Mouse (Mus musculus) stomach, postnatal 0 days (tissue): Measurements from ENCODE around the gene Tuba4a. TPM values are rescaled to one million over a fixed set of nuclear protein-coding genes. Genes with fewer than 3 reads are reported as not detected.

Source experiments
- ATAC-seq: fragments of 200-750 bp; cut with Nextera tagmentation; 2 replicates; pipeline ENCODE4 v1.8.0; 2017; ENCODE audit not compliant: low FRiP score, low TSS enrichment
- DNase-seq: peaks from one replicate; pipeline ENCODE4 v3.0.0-alpha.2; 2016; ENCODE audit warnings: low spot score
- H3K27ac ChIP-seq: fragments of 300-500 bp; sonication (generic); replicated peaks from 2 replicates; pipeline ENCODE4 v1.5.1; 2014; ENCODE audit warnings: mild to moderate bottlenecking, control low read depth
- H3K27me3 ChIP-seq: fragments of 300-500 bp; sonication (generic); 2 replicates; pipeline ENCODE4 v1.6.1; 2014; ENCODE audit warnings: low read length; ENCODE audit not compliant: control insufficient read depth, insufficient read depth
- H3K36me3 ChIP-seq: fragments of 300-500 bp; sonication (generic); 2 replicates; pipeline ENCODE4 v1.6.1; 2014; ENCODE audit warnings: low read length, mixed read lengths; ENCODE audit not compliant: control insufficient read depth, insufficient read depth
- H3K4me1 ChIP-seq: fragments of 300-500 bp; sonication (generic); replicated peaks from 2 replicates; pipeline ENCODE4 v1.6.1; 2014; ENCODE audit warnings: antibody characterized with exemption; ENCODE audit not compliant: control insufficient read depth, insufficient read depth
- H3K4me2 ChIP-seq: fragments of 300-500 bp; sonication (generic); replicated peaks from 2 replicates; pipeline ENCODE4 v1.6.1; 2014; ENCODE audit warnings: low read depth, mild to moderate bottlenecking, control low read depth, moderate library complexity
- H3K4me3 ChIP-seq: fragments of 300-500 bp; sonication (generic); 2 replicates; pipeline ENCODE4 v1.5.1; 2014; ENCODE audit warnings: low read depth, low read length, control low read depth
- H3K9ac ChIP-seq: fragments of 300-500 bp; sonication (generic); 2 replicates; pipeline ENCODE4 v1.6.1; 2014; ENCODE audit warnings: mild to moderate bottlenecking, low read length, control low read depth, mixed read lengths
- H3K9me3 ChIP-seq: fragments of 300-500 bp; sonication (generic); 2 replicates; pipeline ENCODE4 v1.6.1; 2016; ENCODE audit warnings: low read length; ENCODE audit not compliant: control insufficient read depth
- CTCF ChIP-seq: IDR thresholded peaks from 2 replicates; pipeline ENCODE4 v1.5.1; 2016; ENCODE audit warnings: antibody characterized with exemption, low read depth, mild to moderate bottlenecking, moderate library complexity
- EP300 ChIP-seq: optimal IDR thresholded peaks from 2 replicates; pipeline ENCODE3; 2016; ENCODE audit warnings: antibody characterized with exemption
- WGBS: fragments of 180-500 bp; shearing (Covaris S2); extraction: QIAGEN DNeasy Blood & Tissue Kit; methylation state at CpG from one replicate; pipeline ENCODE4 v1.1.7; 2014; 5-methylcytosine and 5-hydroxymethylcytosine counted together
- polyA plus RNA-seq: library from polyadenylated mRNA; unstranded; fragments of >200 nt; fragmentation: Nextera tagmentation; extraction: Ambion mirVana; gene quantifications from 2 replicates; pipeline ENCODE4 v1.2.1, GENCODE M21; 2015

Gene Tuba4a
- polyA plus RNA-seq, 1 experiment from 2014 or later, result 314 TPM

DNA sequence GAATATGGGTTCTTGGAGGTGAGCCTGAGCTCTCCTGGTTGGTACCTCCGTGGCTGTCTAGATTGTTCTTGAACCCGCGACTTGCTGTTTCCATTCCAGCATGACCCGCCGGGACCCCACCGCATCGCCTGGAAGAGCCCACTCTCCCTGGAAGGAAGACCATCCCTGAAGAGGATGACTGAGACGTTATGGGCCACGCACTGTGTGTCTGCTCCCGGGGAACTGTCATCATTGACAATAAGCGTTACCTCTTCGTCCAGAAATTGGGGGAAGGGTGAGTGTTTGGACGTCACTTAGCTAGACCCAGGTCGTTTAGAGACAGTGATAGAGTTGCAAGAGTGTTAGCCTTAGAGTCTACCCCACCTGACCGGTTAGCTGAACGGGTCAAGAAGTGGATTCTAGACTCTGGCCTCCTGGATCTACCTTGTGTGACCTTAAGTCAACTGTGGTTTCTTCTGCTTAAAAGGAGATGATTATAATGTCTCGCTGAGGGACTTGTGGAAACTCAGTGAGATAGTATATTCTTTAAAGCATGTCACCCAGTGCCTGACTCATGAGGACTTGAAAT lies 8.4 kb downstream of the Tuba4a start:
- H3K27ac ChIP-seq, result peak overlapping the region; percentile 76
- H3K4me3 ChIP-seq, result peak overlapping the region; percentile 91
- peaks cover 9% of the 10 kb centered on the region; the same call in 1 of the 2 replicates for H3K36me3 ChIP-seq
- 10% methylated on average over 17 of the region's 17 CpGs for WGBS
- H3K4me2 ChIP-seq, result peak overlapping the region; percentile 95
- DNase-seq (no peak), ATAC-seq (no peak)
- H3K4me1 ChIP-seq, result no peaks in the 10 kb centered on the region; the same call in 1 of the 2 replicates
- TF ChIP-seq EP300, result no peak
- TF ChIP-seq CTCF, result no peak
- no peaks in the 10 kb centered on the region for H3K27me3 ChIP-seq
- no peaks in the 10 kb centered on the region for H3K9me3 ChIP-seq
- H3K9ac ChIP-seq, result peak overlapping the region; percentile 96

- WGBS, result 4% methylated on average over 42 of the region's 42 CpGs
- Histone ChIP-seq H3K4me2 (peak within 1 kb of the TSS; percentile 95), H3K27me3 (no peaks in the 10 kb centered on the region), H3K4me3 (peak within 1 kb of the TSS; percentile 91), H3K27ac (peak within 1 kb of the TSS; percentile 76), H3K4me1 (no peaks in the 10 kb centered on the region; the same call in 1 of the 2 replicates), H3K9me3 (no peaks in the 10 kb centered on the region), H3K36me3 (peaks cover 9% of the 10 kb centered on the region; the same call in 1 of the 2 replicates), H3K9ac (peak within 1 kb of the TSS; percentile 96)
- no peak for TF ChIP-seq CTCF
- TF ChIP-seq EP300, result no peak
- ATAC-seq (peak; percentile 83), DNase-seq (peak; percentile 97)
Observed at GRCm38 (mm10) chr1:75210136-75211087, 9.3 kb downstream of the Tuba4a start, which contains the start of the genes Glb1l and Stk16. Gene Glb1l (minus strand): TSS chr1:75210813. Gene Stk16 (plus strand): TSS chr1:75210838.

DNA sequence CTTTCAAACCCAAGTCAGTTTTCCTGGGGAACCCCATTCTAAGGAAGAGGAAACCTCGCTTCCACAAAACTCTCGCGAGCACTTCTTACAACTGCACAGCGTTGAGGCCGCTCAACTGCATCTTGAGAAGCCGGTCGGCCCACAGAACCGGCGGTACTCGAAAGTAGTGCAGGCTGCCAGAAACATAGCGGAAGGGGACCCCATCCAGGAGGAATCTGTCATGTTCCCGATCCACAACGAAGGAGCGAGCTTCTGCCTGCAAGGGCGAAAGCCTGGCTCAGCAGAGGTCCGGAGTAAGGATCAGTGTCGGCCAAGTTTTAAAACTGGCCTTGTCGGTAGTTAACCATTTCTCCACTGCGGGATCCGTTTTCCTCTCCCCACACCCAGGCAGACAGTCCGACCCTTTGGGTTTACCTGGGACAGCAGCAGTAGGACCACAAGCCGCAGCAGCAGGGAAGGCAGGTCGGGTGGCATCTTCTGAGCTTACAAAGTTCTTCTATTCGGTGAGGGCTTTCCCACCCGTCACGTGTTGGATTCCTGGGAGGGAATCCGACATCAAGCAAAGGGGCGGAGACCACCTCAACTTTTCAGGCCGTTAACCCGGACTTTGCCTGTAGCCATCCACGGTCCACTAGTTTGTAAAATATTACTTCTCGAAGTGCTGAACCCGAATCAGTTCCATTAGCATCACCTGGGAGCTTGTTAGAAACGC lies 10.5 kb downstream of the Tuba4a start:
- DNase-seq (peak; percentile 46), ATAC-seq (peak; percentile 26; the same call in 1 of the 2 replicates)
- peaks cover 7% of the 10 kb centered on the region; the same call in 1 of the 2 replicates for H3K36me3 ChIP-seq
- peak overlapping the region; percentile 69 for H3K27ac ChIP-seq
- H3K4me1 ChIP-seq, result no peaks in the 10 kb centered on the region; the same call in 1 of the 2 replicates
- H3K27me3 ChIP-seq, result no peaks in the 10 kb centered on the region
- H3K4me3 ChIP-seq, result peak overlapping the region; percentile 38
- WGBS, result 14% methylated on average over 34 of the region's 34 CpGs
- peak overlapping the region; percentile 57 for H3K4me2 ChIP-seq
- peak overlapping the region; percentile 67 for H3K9ac ChIP-seq
- TF ChIP-seq CTCF, result no peak
- TF ChIP-seq EP300, result no peak
- no peaks in the 10 kb centered on the region for H3K9me3 ChIP-seq

- H3K36me3 ChIP-seq, result peaks cover 18% of the 10 kb centered on the region
- no peak for ATAC-seq
- WGBS, result 86% methylated on average over 1 of the region's 1 CpGs
Observed at GRCm38 (mm10) chr1:75201236-75201635, 18.4 kb downstream of the Tuba4a start.

GRCm38 (mm10) chr1:75192452-75192851 lies 27.2 kb downstream of the Tuba4a start:
- 0% methylated on average over 19 of the region's 19 CpGs for WGBS
- DNase-seq, result peak; percentile 78

More at GRCm38 (mm10) chr1:75201236-75201635, 18.4 kb downstream of the Tuba4a start:
- Histone ChIP-seq H3K4me2 (no peak overlapping the region), H3K4me1 (no peaks in the 10 kb centered on the region), H3K4me3 (no peak overlapping the region), H3K9me3 (no peaks in the 10 kb centered on the region), H3K27me3 (no peaks in the 10 kb centered on the region), H3K9ac (no peak overlapping the region), H3K27ac (no peak overlapping the region)
- DNase-seq, result no peak
- TF ChIP-seq CTCF, result no peak
- TF ChIP-seq EP300, result no peak

More at GRCm38 (mm10) chr1:75192452-75192851, 27.2 kb downstream of the Tuba4a start:
- Histone ChIP-seq H3K36me3 (peaks cover 12% of the 10 kb centered on the region), H3K9me3 (no peaks in the 10 kb centered on the region), H3K4me1 (peaks cover 6% of the 10 kb centered on the region; the same call in 1 of the 2 replicates), H3K27ac (peak overlapping the region; percentile 97), H3K9ac (peak overlapping the region; percentile 91), H3K27me3 (no peaks in the 10 kb centered on the region), H3K4me2 (peak overlapping the region; percentile 86), H3K4me3 (peak overlapping the region; percentile 83)
- ATAC-seq, result peak; percentile 75
- TF ChIP-seq CTCF, result no peak
- no peak for TF ChIP-seq EP300
